Mouse (Mus musculus): ENCODE results near the gene Ablim1. TPM values are rescaled to one million over a fixed set of nuclear protein-coding genes. Genes with fewer than 3 reads are reported as not detected.

Ablim1 gene
- polyA plus RNA-seq, 1 experiment, result 9.8 TPM

GRCm38 (mm10) chr19:57117751-57118150 is 197.0 kb downstream of the Ablim1 start:
- Histone ChIP-seq H3K79me2 (ENCODE audit: control insufficient read depth, insufficient read depth) (no peaks in the 10 kb centered on the region), H3ac (ENCODE audit: control insufficient read depth, insufficient read length, low read depth) (no peak overlapping the region), H3K79me3 (ENCODE audit: low read depth) (no peaks in the 10 kb centered on the region), H3K4me3 (ENCODE audit: insufficient read depth, poor library complexity, severe bottlenecking) (no peak overlapping the region), H3K36me3 (ENCODE audit: control insufficient read depth, insufficient read depth) (no peaks in the 10 kb centered on the region), H3K27me3 (ENCODE audit: control insufficient read depth, insufficient read depth, insufficient read length) (no peaks in the 10 kb centered on the region)
- no peak for TF ChIP-seq MYOD1 (IDR thresholded peaks at IDR 0.05; ENCODE audit: control insufficient read depth, insufficient read length, low read depth)
- no peak for TF ChIP-seq MYOG (IDR thresholded peaks at IDR 0.05; ENCODE audit: control insufficient read depth, extremely low read depth, insufficient read length)
- TF ChIP-seq FOSL1 (IDR thresholded peaks at IDR 0.05; ENCODE audit: insufficient read depth, low read length, poor library complexity, severe bottlenecking), result no peak
- TF ChIP-seq USF1 (IDR thresholded peaks at IDR 0.05; ENCODE audit: low read depth), result no peak
- no peak for TF ChIP-seq MAX (IDR thresholded peaks at IDR 0.05)
- no peak for TF ChIP-seq CTCF (IDR thresholded peaks at IDR 0.05; ENCODE audit: control insufficient read depth, insufficient read depth, insufficient read length)
- TF ChIP-seq CEBPB (IDR thresholded peaks at IDR 0.05; ENCODE audit: low read depth), result no peak

- TF ChIP-seq CEBPB (IDR thresholded peaks at IDR 0.05; ENCODE audit: low read depth) (no peak), MYOG (IDR thresholded peaks at IDR 0.05; ENCODE audit: control insufficient read depth, extremely low read depth, insufficient read length) (no peak), MAX (IDR thresholded peaks at IDR 0.05) (no peak), CTCF (IDR thresholded peaks at IDR 0.05; ENCODE audit: control insufficient read depth, insufficient read depth, insufficient read length) (no peak), MYOD1 (IDR thresholded peaks at IDR 0.05; ENCODE audit: control insufficient read depth, insufficient read length, low read depth) (no peak)
- Histone ChIP-seq H3K4me3 (ENCODE audit: insufficient read depth, poor library complexity, severe bottlenecking) (no peak overlapping the region), H3K79me2 (ENCODE audit: control insufficient read depth, insufficient read depth) (no peaks in the 10 kb centered on the region), H3ac (ENCODE audit: control insufficient read depth, insufficient read length, low read depth) (no peak overlapping the region), H3K36me3 (ENCODE audit: control insufficient read depth, insufficient read depth) (no peaks in the 10 kb centered on the region), H3K79me3 (ENCODE audit: low read depth) (no peaks in the 10 kb centered on the region), H3K27me3 (ENCODE audit: control insufficient read depth, insufficient read depth, insufficient read length) (no peaks in the 10 kb centered on the region)
Observed at GRCm38 (mm10) chr19:57116871-57117501, 197.7 kb downstream of the Ablim1 start.

GRCm38 (mm10) chr19:57115670-57116069 is 199.0 kb downstream of the Ablim1 start:
- TF ChIP-seq CTCF (IDR thresholded peaks at IDR 0.05; ENCODE audit: control insufficient read depth, insufficient read depth, insufficient read length), result no peak
- H3K27me3 ChIP-seq (ENCODE audit: control insufficient read depth, insufficient read depth, insufficient read length), result no peaks in the 10 kb centered on the region
- H3K79me2 ChIP-seq (ENCODE audit: control insufficient read depth, insufficient read depth), result no peaks in the 10 kb centered on the region
- no peak overlapping the region for H3ac ChIP-seq (ENCODE audit: control insufficient read depth, insufficient read length, low read depth)
- no peak overlapping the region for H3K4me3 ChIP-seq (ENCODE audit: insufficient read depth, poor library complexity, severe bottlenecking)
- no peaks in the 10 kb centered on the region for H3K36me3 ChIP-seq (ENCODE audit: control insufficient read depth, insufficient read depth)
- no peaks in the 10 kb centered on the region for H3K79me3 ChIP-seq (ENCODE audit: low read depth)

- H3K4me3 ChIP-seq (ENCODE audit: insufficient read depth, poor library complexity, severe bottlenecking), result no peak overlapping the region
- TF ChIP-seq MYOG (IDR thresholded peaks at IDR 0.05; ENCODE audit: control insufficient read depth, extremely low read depth, insufficient read length), result no peak
- no peak for TF ChIP-seq USF1 (IDR thresholded peaks at IDR 0.05; ENCODE audit: low read depth)
- no peak for TF ChIP-seq MYOD1 (IDR thresholded peaks at IDR 0.05; ENCODE audit: control insufficient read depth, insufficient read length, low read depth)
- no peak for TF ChIP-seq FOSL1 (IDR thresholded peaks at IDR 0.05; ENCODE audit: insufficient read depth, low read length, poor library complexity, severe bottlenecking)
- no peak for TF ChIP-seq MAX (IDR thresholded peaks at IDR 0.05)
- TF ChIP-seq CTCF (IDR thresholded peaks at IDR 0.05; ENCODE audit: control insufficient read depth, insufficient read depth, insufficient read length), result no peak
- no peak for TF ChIP-seq CEBPB (IDR thresholded peaks at IDR 0.05; ENCODE audit: low read depth)
- no peaks in the 10 kb centered on the region for H3K27me3 ChIP-seq (ENCODE audit: control insufficient read depth, insufficient read depth, insufficient read length)
- H3K79me2 ChIP-seq (ENCODE audit: control insufficient read depth, insufficient read depth), result no peaks in the 10 kb centered on the region
- no peak overlapping the region for H3ac ChIP-seq (ENCODE audit: control insufficient read depth, insufficient read length, low read depth)
- H3K36me3 ChIP-seq (ENCODE audit: control insufficient read depth, insufficient read depth), result no peaks in the 10 kb centered on the region
- H3K79me3 ChIP-seq (ENCODE audit: low read depth), result no peaks in the 10 kb centered on the region
Observed at GRCm38 (mm10) chr19:57114951-57115350, 199.8 kb downstream of the Ablim1 start.

GRCm38 (mm10) chr19:57113975-57114374 is 200.7 kb downstream of the Ablim1 start:
- Histone ChIP-seq H3K27me3 (ENCODE audit: control insufficient read depth, insufficient read depth, insufficient read length) (no peaks in the 10 kb centered on the region), H3K79me3 (ENCODE audit: low read depth) (no peaks in the 10 kb centered on the region), H3K4me3 (ENCODE audit: insufficient read depth, poor library complexity, severe bottlenecking) (no peak overlapping the region), H3K79me2 (ENCODE audit: control insufficient read depth, insufficient read depth) (no peaks in the 10 kb centered on the region), H3K36me3 (ENCODE audit: control insufficient read depth, insufficient read depth) (no peaks in the 10 kb centered on the region), H3ac (ENCODE audit: control insufficient read depth, insufficient read length, low read depth) (no peak overlapping the region)
- TF ChIP-seq USF1 (IDR thresholded peaks at IDR 0.05; ENCODE audit: low read depth) (no peak), MYOD1 (IDR thresholded peaks at IDR 0.05; ENCODE audit: control insufficient read depth, insufficient read length, low read depth) (no peak), CTCF (IDR thresholded peaks at IDR 0.05; ENCODE audit: control insufficient read depth, insufficient read depth, insufficient read length) (no peak), MAX (IDR thresholded peaks at IDR 0.05) (no peak), CEBPB (IDR thresholded peaks at IDR 0.05; ENCODE audit: low read depth) (no peak)

- Histone ChIP-seq H3K36me3 (ENCODE audit: control insufficient read depth, insufficient read depth) (no peaks in the 10 kb centered on the region), H3ac (ENCODE audit: control insufficient read depth, insufficient read length, low read depth) (no peak overlapping the region), H3K4me3 (ENCODE audit: insufficient read depth, poor library complexity, severe bottlenecking) (no peak overlapping the region), H3K27me3 (ENCODE audit: control insufficient read depth, insufficient read depth, insufficient read length) (no peaks in the 10 kb centered on the region), H3K79me3 (ENCODE audit: low read depth) (no peaks in the 10 kb centered on the region), H3K79me2 (ENCODE audit: control insufficient read depth, insufficient read depth) (no peaks in the 10 kb centered on the region)
- no peak for TF ChIP-seq MYOG (IDR thresholded peaks at IDR 0.05; ENCODE audit: control insufficient read depth, extremely low read depth, insufficient read length)
- TF ChIP-seq FOSL1 (IDR thresholded peaks at IDR 0.05; ENCODE audit: insufficient read depth, low read length, poor library complexity, severe bottlenecking), result no peak
Observed at GRCm38 (mm10) chr19:57112816-57113406, 201.8 kb downstream of the Ablim1 start.

All from C2C12 (cell line).